18 mouse cellular contexts compared by ENCODE assay signal in the genomic region with DNA sequence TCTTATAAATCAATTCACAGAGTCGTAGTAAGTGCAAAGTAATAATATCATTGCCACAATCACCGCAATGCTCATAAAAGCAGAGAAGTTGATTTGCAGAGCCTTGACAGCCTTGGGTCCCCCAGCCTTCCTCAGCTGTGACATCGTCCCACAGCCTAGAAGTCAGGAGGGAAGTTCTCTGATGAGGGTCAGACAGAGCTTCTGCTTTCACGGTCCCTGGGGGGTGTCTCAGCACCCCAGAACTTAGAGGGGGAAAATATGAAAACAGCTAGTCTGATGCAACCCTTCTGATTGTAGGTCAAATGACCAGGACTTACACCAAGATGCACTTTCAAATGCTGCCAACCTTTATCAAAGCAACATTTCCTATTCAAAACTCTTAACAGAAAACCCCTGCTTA.
"Had no signal": no experiment of that assay in that cellular context is flagged by ENCODE, and none has a peak within 500 bp of the region (broad histone marks: within the 10 kb centered on the region; RNA-seq: fewer than 3 reads in every experiment).

No protein-coding gene starts in this region.

- H3K4me2 ChIP-seq: liver, embryonic 13.5 days; midbrain, embryonic 11.5 days; stomach, embryonic 15.5 days had no signal

- H3K9me3 ChIP-seq: liver, embryonic 13.5 days; stomach, embryonic 15.5 days had no signal

- DNase-seq: kidney, adult 2 months; kidney, postnatal 36 days; layer of hippocampus, postnatal 36 days; liver, embryonic 13.5 days; lung, adult 2 months; lung, postnatal 14 days; lung, postnatal 4 days; midbrain, embryonic 14.5 days; right cerebral cortex, adult 18-20 months; right cerebral cortex, postnatal 14 days; right cerebral cortex, postnatal 4 days; thymus, postnatal 25 days had no signal

- H3K4me1 ChIP-seq: liver, embryonic 13.5 days; stomach, embryonic 15.5 days had no signal

- ATAC-seq: intestine, postnatal 0 days had no signal

- H3K27ac ChIP-seq: kidney, postnatal 0 days; left cerebral cortex, adult 2 months; liver, embryonic 13.5 days; stomach, embryonic 15.5 days had no signal

- H3K9ac ChIP-seq: liver, embryonic 13.5 days; stomach, embryonic 15.5 days had no signal

- H3K27me3 ChIP-seq: liver, embryonic 13.5 days; megakaryocyte, embryonic 14.5 days; stomach, embryonic 15.5 days had no signal

- H3K4me3 ChIP-seq: left cerebral cortex, adult 2 months; liver, embryonic 13.5 days; megakaryocyte, embryonic 14.5 days; stomach, embryonic 15.5 days had no signal

- H3K36me3 ChIP-seq: liver, embryonic 13.5 days; stomach, embryonic 15.5 days had no signal
